Mouse (Mus musculus): ENCODE results near the gene Taar9.

GRCm38 (mm10) chr10:24131451-24132262 is 22.3 kb upstream of the Taar9 start:
- TF ChIP-seq ETS1 (conservative IDR thresholded peaks at IDR 0.05; ENCODE audit: low read depth, low read length) (no peak), POLR2A (IDR thresholded peaks at IDR 0.05; ENCODE audit: low read depth, low read length) (no peak), CTCF (conservative IDR thresholded peaks at IDR 0.05 in 1 of 2, IDR thresholded peaks at IDR 0.05 in 1 of 2; ENCODE audit: low read depth in 2 of 2, low read length in 2 of 2) (peak; percentile 61 to 90; a peak in 3 of 4 replicates), TCF12 (IDR thresholded peaks at IDR 0.05; ENCODE audit: low read depth, low read length) (no peak), MAX (IDR thresholded peaks at IDR 0.05; ENCODE audit: low read length) (no peak), EP300 (IDR thresholded peaks at IDR 0.05; ENCODE audit: low read length) (no peak), ZC3H11A (IDR thresholded peaks at IDR 0.05; ENCODE audit: low read depth, low read length) (no peak)
